Mouse (Mus musculus): ENCODE results near the gene Tgif2.
A peak's percentile ranks its signal among the peaks of the same experiment; 100 is the strongest.
"Not testable (repeated sequence)": the region's sequence is repeated elsewhere in the genome, so short reads cannot be mapped to it uniquely, and the experiment has no call there.

The Tgif2 gene

DNA sequence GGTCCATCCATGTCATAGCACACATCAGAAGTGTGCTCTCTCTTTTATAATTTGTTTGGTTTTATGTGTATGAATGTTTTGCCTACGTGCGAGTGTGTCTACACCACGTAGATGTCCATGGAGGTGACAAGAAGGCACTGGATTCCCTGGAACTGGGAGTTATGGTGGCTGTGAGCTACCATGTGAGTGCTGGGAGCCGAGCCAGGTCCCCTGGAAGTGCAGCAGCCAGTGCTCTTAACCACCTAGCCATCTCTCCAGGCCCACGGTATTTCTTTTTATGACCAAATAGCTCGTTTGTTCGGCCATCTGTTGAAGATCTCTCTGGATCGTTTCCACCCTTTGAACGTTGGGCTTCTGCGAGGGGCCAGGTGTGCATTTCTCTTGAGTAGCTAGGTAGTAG, 3.5 kb downstream of the Tgif2 start:
- no peak for DNase-seq (ENCODE audit: low spot score)

DNA sequence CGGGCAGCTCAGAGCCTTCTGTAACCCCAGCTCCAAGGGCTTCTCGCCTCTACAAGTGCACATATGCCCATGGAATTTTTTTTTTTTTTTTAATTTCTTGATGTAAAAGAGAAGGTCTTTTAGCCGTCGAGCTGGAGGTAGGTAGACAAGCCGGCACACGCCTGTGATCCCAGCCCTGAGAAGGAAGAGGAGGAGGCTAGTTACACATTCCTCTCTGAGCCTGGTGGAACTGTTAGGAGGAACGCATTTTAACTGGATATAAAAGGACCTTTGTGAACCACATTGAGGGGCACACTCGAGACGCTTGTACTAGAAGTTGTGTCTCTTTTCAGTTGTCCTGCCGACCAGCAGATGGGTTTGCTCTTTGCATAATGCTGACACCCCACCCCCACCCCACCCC, 4.9 kb downstream of the Tgif2 start:
- no peak for DNase-seq (ENCODE audit: low spot score)

DNA sequence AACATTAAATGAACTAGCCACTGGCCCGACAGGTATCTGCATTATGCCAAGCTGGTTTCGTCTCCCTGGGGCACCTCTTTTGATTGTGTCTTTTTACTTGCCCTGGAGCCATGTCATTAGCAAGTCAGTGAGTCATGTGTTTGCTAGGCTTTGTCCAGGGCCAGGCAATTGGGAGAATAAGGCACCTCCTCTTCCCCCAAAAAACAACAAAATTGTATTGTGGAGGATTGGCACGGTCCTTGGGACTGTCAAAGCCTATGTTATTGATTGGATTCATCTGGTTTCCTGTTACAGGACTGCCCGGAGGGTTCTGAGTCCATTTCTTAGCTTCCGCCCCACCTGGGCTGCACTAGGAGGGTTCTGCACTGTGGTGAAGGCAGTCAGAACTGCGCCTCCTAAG, 7.8 kb downstream of the Tgif2 start:
- no peak for DNase-seq (ENCODE audit: low spot score)

DNA sequence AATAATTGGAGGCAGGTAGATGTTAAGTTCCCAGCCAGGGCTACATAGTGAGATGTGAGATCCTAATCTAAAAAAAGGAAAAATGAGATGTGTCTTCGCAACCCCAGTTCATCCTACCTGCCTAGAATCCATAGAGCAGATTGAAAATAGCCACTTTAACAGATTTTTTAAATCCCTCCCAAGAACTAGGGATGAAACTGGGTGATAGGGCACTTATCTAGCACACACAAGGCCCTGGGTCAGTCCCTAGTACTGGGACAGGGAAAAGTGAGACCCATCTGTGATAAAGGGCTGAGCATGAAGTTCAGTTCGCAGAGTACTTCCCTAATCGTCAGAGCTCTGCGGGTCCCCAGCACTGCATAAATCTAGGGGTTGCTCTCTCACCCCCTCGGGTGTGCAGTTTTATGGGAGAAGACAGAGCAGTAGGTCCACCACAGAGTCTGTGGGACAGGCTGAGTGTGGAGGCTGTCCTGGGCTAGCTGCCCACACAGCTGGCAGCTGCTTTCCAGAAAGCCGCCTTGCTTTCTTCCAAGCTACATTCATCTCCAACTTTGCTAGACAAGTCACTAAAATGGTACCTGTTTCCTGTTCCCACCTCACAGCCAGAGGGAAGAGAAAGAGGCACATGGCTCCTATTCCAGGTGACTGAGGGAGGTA, 8.8 kb downstream of the Tgif2 start:
- no peak for DNase-seq (ENCODE audit: low spot score)

DNA sequence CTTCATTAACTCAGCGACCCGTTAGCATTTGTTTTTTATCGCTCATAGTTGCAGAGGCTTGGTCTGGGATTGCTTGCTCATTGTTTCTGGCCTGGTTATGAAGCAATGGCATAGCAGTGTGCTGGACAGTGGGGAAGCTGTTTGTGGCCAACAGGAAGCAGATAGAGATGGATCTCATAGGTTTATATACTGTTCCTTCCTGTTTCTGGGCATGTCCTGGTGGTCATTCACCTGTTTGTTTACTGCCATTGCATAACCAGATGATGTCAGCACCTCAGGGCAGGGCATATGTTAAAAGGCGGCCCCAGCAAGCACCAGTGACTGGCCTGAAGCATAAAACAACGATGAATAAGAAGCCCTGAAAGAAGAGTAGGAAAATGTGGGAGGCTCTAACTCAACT, 10.7 kb downstream of the Tgif2 start:
- no peak for DNase-seq (ENCODE audit: low spot score)

DNA sequence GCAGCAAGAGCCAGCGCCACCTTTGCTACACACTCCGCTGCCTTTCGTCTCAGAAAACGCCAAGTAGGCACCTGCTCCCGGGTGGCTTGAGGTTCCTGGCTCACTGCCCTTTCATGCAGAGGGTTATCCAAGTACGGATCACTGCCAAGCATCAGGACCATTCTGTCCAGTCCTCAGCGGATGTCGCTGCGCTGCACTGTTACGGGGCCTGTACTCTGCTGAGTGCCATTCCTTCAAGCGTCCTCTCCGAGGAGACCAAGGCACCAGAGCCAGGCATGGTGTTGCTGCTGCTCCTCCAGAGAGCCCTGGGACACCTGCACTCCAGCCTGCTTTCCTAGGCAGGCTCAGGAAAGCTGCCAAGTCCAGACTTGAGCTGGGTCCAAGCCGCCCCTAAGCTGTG, 13.8 kb downstream of the Tgif2 start:
- not testable (repeated sequence) for DNase-seq (ENCODE audit: low spot score)

DNA sequence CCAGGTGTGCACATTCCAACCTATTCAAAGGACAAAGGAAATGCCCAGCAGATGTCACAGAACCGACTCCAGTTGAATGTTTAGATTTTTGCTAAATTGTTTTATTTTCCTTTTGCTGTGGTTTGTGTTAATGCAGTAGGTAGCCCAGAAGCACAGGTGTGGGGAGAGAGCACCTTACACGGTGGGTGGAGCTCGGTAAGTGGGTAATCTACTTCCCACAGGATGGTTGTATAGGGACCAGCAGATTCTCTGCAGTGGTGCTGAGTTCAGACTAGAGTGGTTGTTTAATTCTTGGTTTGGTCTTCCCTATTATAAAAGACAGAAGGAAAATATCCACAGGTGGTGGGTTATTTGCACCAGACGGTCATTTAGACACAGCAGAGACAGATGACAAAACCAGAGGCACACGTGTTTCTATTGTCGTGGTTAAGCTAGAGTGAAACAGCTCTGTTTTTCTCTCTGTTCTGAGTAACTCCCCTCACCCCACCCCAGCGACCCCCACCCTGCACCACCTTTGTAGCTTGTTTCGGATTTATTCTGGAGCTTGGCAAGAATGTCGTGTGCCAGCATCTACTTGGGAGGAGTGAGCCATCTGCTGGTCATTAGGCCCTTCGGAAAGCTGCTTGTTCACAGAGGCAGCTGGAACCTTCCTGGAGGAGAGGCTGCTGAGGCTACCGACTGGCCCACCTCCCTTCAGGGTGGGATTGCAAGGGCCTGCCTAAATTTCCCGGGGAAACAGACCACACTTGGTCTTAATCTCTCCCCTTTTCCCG, 14.4 kb downstream of the Tgif2 start:
- DNase-seq (ENCODE audit: low spot score): not testable (repeated sequence)

DNA sequence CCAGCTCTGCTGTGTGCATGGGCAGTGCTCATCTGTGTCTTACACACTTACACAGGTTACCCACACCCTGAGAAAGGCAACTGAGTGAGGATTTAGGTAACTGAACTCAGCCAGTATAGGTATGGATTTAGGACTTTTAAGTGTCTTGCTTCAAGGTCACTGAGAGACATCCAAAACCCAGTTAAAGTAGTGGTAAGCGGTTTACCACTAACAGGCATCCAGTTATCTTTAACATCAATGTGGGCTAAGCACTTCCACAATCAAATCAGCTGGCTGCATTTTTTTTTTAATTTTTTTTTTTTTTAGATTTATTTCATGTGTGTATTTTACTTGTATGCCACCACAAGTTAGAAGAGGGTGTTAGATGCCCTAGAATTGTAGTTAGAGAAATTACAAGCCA, 16.5 kb downstream of the Tgif2 start:
- no peak for DNase-seq (ENCODE audit: low spot score)

DNA sequence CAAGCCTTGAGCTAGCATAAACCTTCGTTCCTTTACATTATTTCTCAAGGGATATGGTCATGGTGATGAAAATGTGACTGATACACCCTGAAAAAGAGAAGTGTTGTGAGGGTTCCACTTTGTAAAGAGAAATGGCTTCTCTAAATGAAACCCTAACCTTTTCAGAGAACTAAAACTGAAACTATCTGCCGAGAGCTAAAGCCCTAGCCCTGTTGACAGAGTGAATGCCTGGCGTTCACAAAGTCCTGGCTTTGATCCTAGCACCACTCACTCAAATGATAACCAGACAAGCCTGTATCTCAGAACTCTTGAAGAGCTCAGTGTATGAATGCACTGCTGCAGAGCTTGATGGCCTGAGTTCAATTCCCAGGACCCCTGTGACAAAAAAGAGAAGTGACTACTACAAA, 17.6 kb downstream of the Tgif2 start:
- DNase-seq (ENCODE audit: low spot score): no peak

DNA sequence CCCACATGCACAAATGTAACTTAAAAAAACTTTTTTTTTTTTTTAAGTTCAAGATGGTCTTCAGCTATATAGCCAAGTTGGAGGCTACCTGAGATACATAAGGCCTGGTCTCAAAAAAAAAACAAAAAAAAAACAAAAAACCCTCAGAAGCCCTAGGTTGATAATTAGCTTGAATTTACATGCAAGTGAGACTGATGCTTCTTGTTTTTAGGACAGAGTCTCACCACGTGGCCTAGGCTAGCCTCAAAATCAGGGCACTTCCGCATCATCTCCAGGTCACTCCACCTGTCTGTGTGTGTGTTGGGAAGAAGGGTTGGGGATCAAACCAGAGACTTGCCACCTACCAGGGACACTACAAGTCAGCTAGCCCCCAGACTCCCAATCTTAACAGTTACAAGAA, 18.0 kb downstream of the Tgif2 start, which contains the start of gene 4930518I15Rik:
Gene 4930518I15Rik, minus strand, starts transcription at position 112 of the 400 bp plus-strand sequence.
- DNase-seq (ENCODE audit: low spot score): no peak

DNA sequence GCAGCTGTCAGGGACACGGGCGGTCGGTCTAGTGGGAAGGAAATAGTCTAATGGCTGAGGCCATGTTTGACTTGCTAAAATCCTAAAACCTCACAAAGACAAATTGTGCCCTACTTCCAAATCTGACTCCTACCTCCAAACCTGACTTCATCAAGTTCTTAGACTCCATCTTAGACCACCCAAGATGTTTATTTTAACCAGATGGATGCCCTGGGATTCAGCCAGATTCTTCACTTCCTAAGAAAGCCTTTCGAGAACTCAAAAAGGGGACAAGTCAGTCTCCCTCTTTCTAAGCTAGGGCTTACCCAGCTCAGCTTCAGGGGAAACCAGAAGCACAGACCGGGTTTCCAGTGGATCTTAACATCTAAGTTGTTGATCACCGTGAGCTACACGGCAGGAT, 18.9 kb downstream of the Tgif2 start:
- DNase-seq (ENCODE audit: low spot score): no peak

DNA sequence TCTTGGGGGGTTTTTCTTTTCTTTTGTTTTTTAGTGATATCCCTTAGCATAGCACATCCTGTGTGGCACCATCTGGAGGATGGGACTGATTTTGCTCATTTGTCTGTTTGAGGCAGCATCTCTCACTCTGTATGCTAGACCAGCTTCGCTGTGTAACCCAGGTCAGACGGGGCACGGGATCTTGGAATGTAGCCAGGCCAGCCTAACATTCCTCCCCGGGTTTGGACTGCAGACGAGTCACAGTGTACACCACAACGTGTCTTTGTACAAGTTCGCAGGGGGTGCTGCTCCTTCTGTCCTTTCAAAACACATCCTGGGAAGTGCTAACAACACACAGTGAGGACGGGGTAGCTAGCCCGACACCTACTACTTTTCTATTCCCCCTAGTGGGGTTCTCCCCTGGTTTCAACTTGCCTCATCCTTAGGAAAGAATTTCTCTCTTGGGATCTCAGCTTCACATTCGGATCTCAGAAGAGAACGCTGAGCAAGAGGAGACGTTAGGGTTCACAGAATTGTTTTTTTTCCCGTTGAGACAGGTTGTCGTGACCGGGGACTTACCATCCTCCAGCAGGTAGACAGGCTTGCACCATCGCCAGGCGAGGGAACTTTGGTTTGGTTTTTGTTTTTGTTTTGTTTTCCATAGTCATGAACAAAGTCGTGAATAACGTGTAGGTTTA, 22.4 kb downstream of the Tgif2 start:
- no peak for DNase-seq (ENCODE audit: low spot score)

DNA sequence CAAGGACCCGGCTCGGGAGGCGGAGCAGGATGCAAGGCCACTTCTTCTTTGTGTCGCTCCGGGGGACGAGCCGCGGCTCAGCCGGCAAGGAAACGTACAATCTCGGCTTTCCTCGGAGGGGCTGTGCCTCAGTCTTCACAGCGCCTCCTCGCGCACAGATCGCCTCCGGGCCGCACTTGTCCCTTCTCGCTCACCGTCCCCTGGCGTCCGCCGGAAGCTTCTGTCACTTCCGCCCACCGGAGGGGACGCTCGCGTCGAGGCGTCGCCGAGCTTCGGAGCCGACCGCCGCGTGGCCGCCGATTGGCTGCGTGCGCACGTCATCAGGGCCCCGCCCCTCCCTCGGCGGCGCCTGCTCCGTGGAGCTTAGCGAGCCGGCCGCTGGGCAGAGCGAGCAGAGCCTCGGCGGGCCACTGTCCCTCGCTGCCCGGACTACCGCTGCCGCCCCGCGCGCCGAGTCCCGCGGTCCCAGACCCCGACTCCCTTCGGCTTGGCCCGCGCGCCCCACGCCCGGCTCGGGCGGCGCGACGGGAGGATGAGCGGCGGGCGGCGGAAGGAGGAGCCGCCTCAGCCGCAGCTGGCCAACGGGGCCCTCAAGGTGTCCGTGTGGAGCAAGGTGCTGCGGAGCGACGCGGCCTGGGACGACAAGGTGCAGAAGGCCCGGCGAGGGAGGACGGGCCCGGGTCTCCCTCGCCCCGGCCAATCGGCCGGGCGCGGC, 23.1 kb downstream of the Tgif2 start, which contains the start of gene Rab5if:
Gene Rab5if, plus strand, starts transcription at position 357 of the 715 bp plus-strand sequence.
- DNase-seq (ENCODE audit: low spot score): peak; percentile 92

DNA sequence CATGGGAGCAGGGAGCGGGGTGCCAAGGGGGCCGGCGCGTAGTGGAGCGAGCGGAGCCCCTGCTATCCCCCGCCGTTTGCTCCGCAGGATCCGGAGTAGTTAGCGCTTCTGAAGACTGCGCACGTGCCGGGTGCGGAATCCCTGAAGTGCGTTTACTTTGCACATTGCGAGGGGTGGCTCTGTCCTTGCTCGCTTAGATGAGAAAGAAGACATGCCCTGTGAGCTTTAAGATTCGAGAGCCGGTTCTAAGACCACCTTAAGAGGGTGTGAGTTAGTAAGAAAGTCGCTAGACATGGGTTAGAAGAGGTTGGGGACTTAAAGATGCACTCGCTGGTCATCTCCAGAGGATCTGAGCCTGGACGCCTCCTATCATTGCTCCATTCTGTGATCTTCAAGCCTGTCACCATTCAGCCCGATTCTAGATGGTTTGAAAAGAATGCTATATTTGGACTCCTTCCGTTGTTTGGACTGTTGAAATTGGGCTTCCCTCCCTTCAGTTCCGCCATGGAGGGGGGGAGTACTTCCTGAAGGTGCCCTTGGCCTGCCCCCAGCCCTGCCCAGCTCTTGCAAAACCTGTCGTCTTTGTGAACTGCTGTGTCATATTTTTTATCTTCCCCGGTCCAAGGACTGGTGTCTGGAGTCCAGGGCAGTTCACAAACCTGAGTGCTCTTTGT, 23.8 kb downstream of the Tgif2 start:
- DNase-seq (ENCODE audit: low spot score): no peak

DNA sequence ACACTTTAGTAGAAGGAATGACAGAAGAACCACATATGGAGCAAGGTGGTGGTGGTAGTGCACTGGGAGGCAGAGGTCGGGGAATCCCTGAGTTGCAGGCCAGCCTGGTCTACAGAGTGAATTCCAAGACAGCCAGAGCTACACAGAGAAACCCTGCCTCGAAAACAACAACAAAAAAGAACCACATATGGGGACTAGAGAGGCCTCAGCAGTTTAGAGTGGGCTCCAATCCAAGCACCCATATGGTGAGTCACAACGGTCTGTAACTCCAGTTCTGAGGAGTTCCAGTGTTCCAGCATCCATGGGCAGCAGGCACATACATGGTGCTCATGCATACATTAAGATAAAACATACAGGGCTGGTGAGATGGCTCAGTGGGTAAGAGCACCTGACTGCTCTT, 24.7 kb downstream of the Tgif2 start:
- no peak for DNase-seq (ENCODE audit: low spot score)

DNA sequence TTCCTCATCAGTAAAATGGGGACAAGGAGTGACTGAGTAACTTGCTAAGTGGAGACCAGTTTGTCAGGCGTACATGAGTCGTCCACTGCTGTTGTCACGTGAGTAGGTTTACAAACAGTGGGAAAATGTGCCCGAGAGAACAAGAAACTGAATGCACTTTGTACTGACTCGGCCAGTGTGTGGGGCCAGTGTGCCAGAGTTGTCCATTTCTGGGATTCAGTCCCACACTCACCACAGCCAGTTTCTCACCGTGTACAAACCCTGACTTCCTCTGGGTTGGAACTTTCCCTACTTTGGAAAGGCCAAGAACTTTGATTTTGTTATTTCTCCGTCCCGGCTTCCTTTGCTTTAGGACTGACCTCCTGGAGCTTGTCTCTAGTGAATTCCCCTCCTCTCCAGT, 29.2 kb downstream of the Tgif2 start:
- no peak for DNase-seq (ENCODE audit: low spot score)

DNA sequence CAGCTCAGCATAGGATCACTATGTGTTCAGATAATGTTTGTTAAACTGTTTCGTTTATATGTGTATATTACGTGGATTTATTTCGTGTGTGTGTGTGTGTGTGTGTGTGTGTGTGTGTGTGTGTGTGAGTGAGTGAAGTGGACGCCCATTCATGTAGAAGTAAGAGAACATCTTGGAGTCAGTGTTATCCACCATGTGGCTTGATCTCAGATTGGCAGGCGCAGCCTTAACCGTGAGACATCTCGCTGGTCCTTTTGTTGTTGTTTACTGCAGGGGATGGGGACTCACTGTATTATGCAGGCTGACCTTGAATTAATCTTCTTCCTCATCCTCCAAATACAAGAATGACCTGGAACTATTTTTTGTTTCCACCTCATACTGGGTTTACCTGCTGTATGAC, 29.7 kb downstream of the Tgif2 start:
- DNase-seq (ENCODE audit: low spot score): no peak

DNA sequence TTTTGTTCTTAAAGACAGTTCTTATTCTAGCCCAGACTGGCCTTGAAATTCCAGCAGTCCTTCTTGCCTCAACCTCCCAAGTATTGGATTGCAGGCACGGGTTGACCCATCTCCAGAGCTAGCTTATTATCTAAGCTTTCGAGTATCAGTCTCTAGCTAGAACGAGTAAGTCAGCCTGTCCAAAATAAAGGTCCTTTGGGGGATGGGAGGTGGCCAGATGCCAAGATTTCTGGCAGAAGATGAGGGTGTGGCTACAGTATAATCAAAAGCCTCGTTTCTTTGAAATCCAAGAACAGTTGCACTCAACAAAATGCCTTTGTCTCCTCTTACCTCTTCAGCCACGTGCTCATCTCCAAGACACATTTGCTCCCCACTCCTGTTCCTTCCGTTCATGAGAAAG, 30.7 kb downstream of the Tgif2 start:
- DNase-seq (ENCODE audit: low spot score): no peak

DNA sequence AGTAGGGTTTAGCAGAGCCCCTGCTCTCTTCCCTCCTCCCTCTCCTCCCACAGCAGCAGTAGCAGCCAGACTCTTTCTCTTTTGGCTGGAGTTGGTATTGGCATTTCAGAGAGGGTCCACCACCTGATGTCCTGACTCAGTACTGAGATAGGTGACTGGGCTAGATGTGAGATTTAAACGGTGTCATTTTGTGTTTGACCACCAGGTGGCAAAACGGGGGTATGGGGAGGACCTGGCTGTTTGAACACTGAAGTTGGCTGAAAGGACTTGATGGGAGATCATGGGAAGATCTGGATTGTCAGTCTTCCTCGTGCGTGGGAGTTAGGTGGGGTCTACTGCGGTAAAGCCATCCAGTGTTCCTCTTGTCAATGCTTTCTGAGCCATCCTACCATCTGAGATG, 33.8 kb downstream of the Tgif2 start:
- DNase-seq (ENCODE audit: low spot score): no peak

DNA sequence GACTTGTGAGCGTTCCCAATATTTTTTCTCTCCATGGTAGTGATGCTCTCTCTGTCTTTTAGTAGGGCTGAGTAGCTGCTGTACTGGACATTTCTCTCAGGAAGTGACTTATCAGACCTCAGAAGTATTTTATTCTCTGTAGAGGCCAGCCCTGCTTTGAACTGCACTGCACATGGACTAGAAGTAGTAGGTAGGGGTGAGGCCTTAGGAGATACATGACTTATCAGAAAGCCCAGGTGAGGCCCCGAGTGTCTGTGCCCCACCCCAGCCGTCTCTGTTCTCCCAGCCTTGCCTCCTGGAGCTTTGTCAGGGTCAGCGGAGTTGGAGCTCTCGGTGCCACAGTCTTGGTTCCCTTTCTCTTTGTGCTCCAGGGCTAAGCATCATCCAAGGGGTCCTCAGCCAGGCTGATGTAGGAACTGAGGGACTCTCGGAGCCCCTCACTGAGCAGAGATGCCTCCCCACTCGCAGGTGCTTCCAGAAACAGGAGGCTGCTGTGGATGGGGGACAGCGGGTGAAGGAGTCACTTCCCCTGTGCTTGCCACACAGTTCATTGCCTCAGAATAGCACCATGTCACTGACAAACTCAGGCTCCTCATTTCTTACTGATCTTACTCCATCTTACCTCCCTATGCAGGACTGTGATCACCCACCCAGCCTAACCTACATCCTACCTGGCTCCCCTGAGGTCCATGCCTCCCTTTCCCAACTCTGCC, 34.4 kb downstream of the Tgif2 start:
- DNase-seq (ENCODE audit: low spot score): no peak

All from urinary bladder, postnatal 10 days (tissue).